Mouse (Mus musculus): ENCODE measurements at regions not wholly inside any gene's neighbourhood (a gene's known extent, or its start where the extent isn't known, plus 50 kb on each side); places are given as distances from the start of the nearest gene placed in this dataset.

DNA sequence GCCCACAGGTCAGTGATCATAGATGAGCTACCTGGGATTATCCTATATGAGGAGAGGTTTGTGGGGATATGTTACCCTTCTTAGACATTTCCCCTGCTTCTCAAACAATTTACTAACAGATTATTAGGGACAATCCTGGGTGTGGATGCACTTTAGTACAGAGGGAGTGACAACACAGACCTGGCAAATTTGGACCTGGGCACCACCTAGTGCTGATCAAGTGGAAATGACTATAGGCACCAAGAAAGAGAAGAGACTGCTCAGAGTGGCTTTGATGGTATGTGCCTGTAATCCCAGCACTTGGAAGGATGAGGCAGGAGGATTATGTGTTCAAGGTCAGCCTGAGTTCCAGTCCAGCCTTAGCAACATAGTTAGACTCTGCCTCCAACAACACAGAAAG, 51.1 kb upstream of the Gm815 start:
- TF ChIP-seq POLR2A (IDR thresholded peaks at IDR 0.05; ENCODE audit: extremely low read depth, insufficient read depth, low read length) (no peak), CTCF (IDR thresholded peaks at IDR 0.05; ENCODE audit: extremely low read depth, insufficient read depth, low read length) (peak; percentile 52; the same call in 1 of the 2 replicates)
- H3K4me3 ChIP-seq (ENCODE audit: insufficient read depth, low read length) = no peak overlapping the region
- no peaks in the 10 kb centered on the region for H3K4me1 ChIP-seq (ENCODE audit: control insufficient read depth, insufficient read depth, low read length)
- H3K27ac ChIP-seq (ENCODE audit: insufficient read depth, low read length) = no peak overlapping the region
